Mouse (Mus musculus) bone marrow, adult 2 months (tissue): ENCODE data around the gene Dnase1l3. TPM values are rescaled to one million over a fixed set of nuclear protein-coding genes. Genes with fewer than 3 reads are reported as not detected.

Experiments
- H3K27ac ChIP-seq: fragments of 200-500 bp; 2 replicates; pipeline ENCODE4 v1.5.1; 2012; ENCODE audit warnings: low read depth, mild to moderate bottlenecking, control low read depth, inconsistent platforms, low read length; ENCODE audit not compliant: control insufficient read depth, poor library complexity, insufficient read depth
- H3K4me1 ChIP-seq: fragments of 200-500 bp; 2 replicates; pipeline ENCODE4 v1.6.1; 2011; ENCODE audit warnings: low read length; ENCODE audit not compliant: control insufficient read depth, insufficient read depth
- H3K4me3 ChIP-seq: fragments of 200-500 bp; replicated peaks from 2 replicates; pipeline ENCODE3; 2011; ENCODE audit warnings: mild to moderate bottlenecking, low read depth, low read length, control low read depth; ENCODE audit not compliant: control insufficient read depth
- CTCF ChIP-seq: fragments of 200-500 bp; IDR thresholded peaks from 2 replicates; pipeline ENCODE4 v1.5.1; 2011; ENCODE audit warnings: low read length, control low read depth; ENCODE audit not compliant: control insufficient read depth, insufficient read depth
- POLR2A ChIP-seq: fragments of 200-500 bp; IDR thresholded peaks from 2 replicates; pipeline ENCODE4 v1.6.1; 2011; ENCODE audit warnings: low read depth, mild to moderate bottlenecking, control low read depth, low read length, borderline replicate concordance; ENCODE audit not compliant: control insufficient read depth
- WGBS: fragments of 180-500 bp; shearing (Covaris S2); methylation state at CpG from one replicate; pipeline ENCODE4 v1.1.7; 2018; 5-methylcytosine and 5-hydroxymethylcytosine counted together
- polyA plus RNA-seq: library from polyadenylated mRNA; stranded (reverse); fragments of >200 nt; gene quantifications from 2 replicates; pipeline ENCODE4 v1.2.4, GENCODE M21; 2011; ENCODE audit warnings: low replicate concordance; ENCODE audit not compliant: missing spikeins, insufficient read depth, insufficient read length

Dnase1l3 gene
- polyA plus RNA-seq, 1 experiment = 1.6 TPM

- Histone ChIP-seq H3K4me1 (no peaks in the 10 kb centered on the region), H3K27ac (no peak overlapping the region), H3K4me3 (no peak overlapping the region)
- WGBS = 88% methylated on average over 1 of the region's 1 CpGs
- no peak for TF ChIP-seq POLR2A
- TF ChIP-seq CTCF = no peak
Observed at GRCm38 (mm10) chr14:7981226-7981625, 13.1 kb downstream of the Dnase1l3 start.

- Histone ChIP-seq H3K27ac (no peak overlapping the region), H3K4me1 (no peaks in the 10 kb centered on the region), H3K4me3 (no peak overlapping the region)
- WGBS = 73% methylated on average over 1 of the region's 1 CpGs
- TF ChIP-seq CTCF = no peak
- no peak for TF ChIP-seq POLR2A
Observed at GRCm38 (mm10) chr14:7978183-7978582, 16.2 kb downstream of the Dnase1l3 start.

DNA sequence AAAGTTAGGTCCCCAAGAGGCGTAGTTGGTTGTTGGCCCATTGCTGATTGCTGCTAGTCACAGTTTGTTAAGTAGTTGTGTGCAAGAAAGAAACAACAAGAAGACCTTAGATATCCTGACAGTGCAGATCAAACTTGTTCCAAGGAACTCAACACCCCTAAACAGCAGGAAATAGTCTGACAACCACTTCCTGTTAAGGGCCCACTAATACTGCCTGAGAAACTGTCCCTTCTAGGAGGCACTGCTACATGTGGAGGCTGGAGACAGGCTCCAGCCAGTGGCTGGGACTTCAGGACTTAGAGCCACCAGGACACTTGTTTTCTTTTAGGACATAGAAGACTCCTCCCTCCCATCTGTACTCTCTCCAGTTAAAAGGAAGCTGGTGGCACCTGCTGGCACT, 16.9 kb downstream of the Dnase1l3 start:
- no peak overlapping the region for H3K27ac ChIP-seq

DNA sequence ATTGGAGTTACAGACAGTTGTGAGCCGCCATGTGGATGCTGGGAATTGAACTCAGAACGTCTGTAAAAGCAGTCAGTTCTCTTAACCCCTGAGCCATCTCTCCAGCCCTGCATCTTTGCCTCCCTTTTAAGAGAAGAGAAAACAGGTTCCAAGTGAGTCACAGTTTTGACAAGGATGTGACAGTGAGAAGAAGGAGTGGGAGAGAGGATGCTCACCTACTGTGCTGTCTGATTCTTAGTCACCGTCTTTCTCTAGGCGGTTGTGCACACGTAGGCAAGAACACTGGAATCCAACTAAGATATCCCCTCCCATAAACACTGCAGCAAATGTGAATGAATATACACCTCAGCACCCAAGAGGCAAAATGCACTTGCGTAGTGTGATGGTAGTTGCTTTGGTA, 19.2 kb downstream of the Dnase1l3 start:
- Histone ChIP-seq H3K27ac (no peak overlapping the region), H3K4me3 (no peak overlapping the region), H3K4me1 (no peaks in the 10 kb centered on the region)
- 83% methylated on average over 6 of the region's 6 CpGs for WGBS
- no peak for TF ChIP-seq POLR2A
- TF ChIP-seq CTCF = no peak

More for the DNA sequence above, 16.9 kb downstream of the Dnase1l3 start:
- Histone ChIP-seq H3K4me1 (no peaks in the 10 kb centered on the region), H3K4me3 (no peak overlapping the region)
- no peak for TF ChIP-seq POLR2A
- no peak for TF ChIP-seq CTCF
- 84% methylated on average over 1 of the region's 1 CpGs for WGBS

DNA sequence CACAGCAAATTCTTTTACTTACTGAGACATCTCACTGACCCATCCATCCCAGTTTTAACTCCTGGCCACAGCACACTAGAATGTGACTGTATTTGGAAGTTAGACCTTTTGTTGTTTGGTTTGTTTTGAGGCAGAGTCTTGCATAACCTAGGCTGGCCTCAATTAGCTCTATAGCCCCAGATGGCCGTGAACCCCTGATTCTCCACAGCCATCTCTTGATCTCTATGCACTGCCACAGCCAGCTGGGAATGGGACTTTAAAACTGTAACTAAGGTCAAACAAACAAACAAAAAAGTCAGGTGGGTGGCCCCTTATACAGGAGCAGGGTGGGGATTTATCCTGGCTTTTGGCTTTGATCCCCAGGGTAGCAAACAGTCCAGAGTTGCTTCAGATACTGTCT, 19.7 kb downstream of the Dnase1l3 start:
- Histone ChIP-seq H3K4me3 (no peak overlapping the region), H3K27ac (no peak overlapping the region), H3K4me1 (no peaks in the 10 kb centered on the region)
- WGBS = 69% methylated on average over 1 of the region's 1 CpGs
- no peak for TF ChIP-seq CTCF

DNA sequence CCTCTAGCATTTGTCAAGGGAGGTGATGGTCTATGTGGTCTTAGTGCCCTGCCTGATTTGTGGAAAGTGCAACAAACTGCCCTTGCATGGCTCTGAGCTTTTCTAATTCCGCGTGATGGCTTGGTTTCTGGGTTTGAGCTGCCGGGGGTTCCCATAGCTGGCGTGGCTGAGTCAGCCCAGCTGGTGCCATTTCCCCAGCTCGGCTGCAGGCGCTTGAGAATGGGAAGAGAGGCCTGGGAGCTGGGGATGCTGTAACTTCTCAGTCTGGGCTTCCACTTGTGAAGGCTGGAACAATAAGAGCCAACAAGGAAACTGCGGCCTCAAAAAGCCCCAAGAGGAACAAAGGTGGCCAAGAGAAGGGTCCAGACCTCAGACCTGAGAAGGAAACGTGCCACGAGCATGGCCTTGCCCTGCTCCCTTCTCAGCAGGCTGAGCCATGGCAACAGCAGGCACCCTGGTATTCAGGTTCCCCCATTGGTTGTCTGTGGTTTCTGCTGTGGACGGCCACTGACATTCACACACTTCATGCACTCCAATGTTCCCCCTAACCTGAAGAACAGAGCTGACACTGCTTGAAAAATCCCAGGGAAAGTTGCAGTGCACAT, 22.4 kb downstream of the Dnase1l3 start:
- WGBS = 16% methylated on average over 10 of the region's 10 CpGs
- Histone ChIP-seq H3K27ac (no peak overlapping the region), H3K4me3 (no peak overlapping the region), H3K4me1 (no peaks in the 10 kb centered on the region)
- TF ChIP-seq CTCF (no peak), POLR2A (no peak)

- no peaks in the 10 kb centered on the region for H3K4me1 ChIP-seq
- H3K27ac ChIP-seq = no peak overlapping the region
- WGBS = 51% methylated on average over 11 of the region's 11 CpGs
- H3K4me3 ChIP-seq = no peak overlapping the region
- TF ChIP-seq POLR2A = no peak
- TF ChIP-seq CTCF = peak; percentile 57; the same call in 1 of the 2 replicates
Observed at GRCm38 (mm10) chr14:7964219-7964889, 30.0 kb downstream of the Dnase1l3 start.

- H3K4me3 ChIP-seq = no peak overlapping the region
- WGBS = 57% methylated on average over 7 of the region's 7 CpGs
- H3K4me1 ChIP-seq = no peaks in the 10 kb centered on the region
- H3K27ac ChIP-seq = no peak overlapping the region
- no peak for TF ChIP-seq CTCF
- no peak for TF ChIP-seq POLR2A
Observed at GRCm38 (mm10) chr14:7963160-7963559, 31.2 kb downstream of the Dnase1l3 start.

GRCm38 (mm10) chr14:7962626-7963025, 31.7 kb downstream of the Dnase1l3 start:
- 77% methylated on average over 2 of the region's 2 CpGs for WGBS
- H3K4me1 ChIP-seq = no peaks in the 10 kb centered on the region
- H3K4me3 ChIP-seq = no peak overlapping the region

DNA sequence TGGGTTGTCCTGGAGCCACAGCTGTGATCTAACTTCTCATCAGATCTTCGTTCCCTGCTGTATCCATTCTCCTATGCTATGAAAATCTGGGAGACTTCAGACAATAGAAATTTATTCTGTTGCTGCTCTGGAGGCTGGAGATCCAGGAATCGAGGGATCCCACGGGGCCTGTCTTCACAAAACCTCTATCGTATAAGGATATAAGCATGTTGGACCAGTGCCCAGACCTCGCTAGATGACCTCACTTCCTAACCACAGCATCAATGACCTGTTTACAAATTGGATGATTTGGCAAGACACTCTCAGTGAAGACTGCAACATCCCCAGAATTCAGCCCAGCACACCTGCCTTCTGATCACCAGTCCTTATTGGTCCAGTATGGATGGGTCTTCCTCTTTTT, 32.7 kb downstream of the Dnase1l3 start:
- Histone ChIP-seq H3K4me1 (no peaks in the 10 kb centered on the region), H3K27ac (no peak overlapping the region), H3K4me3 (no peak overlapping the region)
- TF ChIP-seq POLR2A = no peak
- no peak for TF ChIP-seq CTCF
- 54% methylated on average over 5 of the region's 5 CpGs for WGBS

More at GRCm38 (mm10) chr14:7962626-7963025, 31.7 kb downstream of the Dnase1l3 start:
- no peak overlapping the region for H3K27ac ChIP-seq
- no peak for TF ChIP-seq POLR2A
- no peak for TF ChIP-seq CTCF
